Mouse (Mus musculus): ENCODE measurements around the gene Ghsr.
"Not testable (repeated sequence)": the region's sequence is repeated elsewhere in the genome, so short reads cannot be mapped to it uniquely, and the experiment has no call there.

Ghsr gene

DNA sequence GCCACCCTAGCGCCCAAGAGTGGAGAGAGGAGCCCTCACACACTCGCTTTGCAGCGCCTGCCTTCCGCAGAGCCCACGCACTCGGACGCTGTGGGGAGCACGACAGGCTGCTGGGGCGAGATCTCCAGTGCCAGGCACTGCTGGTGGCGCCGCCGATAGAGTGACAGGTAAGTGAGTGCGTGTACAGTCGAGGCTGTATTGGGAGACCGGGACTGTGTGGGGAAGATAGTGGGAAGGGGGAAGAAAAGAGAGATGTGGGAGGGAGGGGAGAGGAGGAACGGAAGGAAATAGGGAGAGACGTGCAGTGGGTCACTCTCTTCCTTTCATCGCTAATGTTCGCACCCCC, at the start of gene Ghsr:
Gene Ghsr (plus strand): TSS at position 76 of the 346 bp plus-strand sequence.
- DNase-seq (ENCODE audit: low spot score in 2 of 2): no peak

GRCm38 (mm10) chr3:27322591-27322990, 48.6 kb upstream of the Ghsr start:
- DNase-seq (ENCODE audit: low spot score in 2 of 2): no peak

DNA sequence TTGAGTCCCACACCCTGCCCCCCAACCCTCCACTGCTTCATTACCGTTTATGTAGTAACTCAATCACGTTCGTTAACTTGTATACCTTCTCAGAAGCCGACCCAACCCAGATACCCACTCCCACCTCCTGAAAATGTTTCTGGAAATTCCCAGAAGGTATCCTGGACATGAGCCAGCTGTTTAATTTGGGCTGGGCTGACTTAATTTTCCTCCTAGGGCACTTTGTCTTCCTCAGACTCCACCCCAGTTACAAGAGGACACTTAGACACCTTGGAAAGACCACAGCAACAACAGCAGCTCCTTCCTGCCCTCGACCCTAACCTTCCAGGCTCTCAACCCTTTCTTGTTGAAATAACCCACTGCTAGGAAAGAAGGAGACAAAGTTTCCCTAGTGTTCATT, 47.6 kb upstream of the Ghsr start:
- no peak for DNase-seq (ENCODE audit: low spot score in 2 of 2)

DNA sequence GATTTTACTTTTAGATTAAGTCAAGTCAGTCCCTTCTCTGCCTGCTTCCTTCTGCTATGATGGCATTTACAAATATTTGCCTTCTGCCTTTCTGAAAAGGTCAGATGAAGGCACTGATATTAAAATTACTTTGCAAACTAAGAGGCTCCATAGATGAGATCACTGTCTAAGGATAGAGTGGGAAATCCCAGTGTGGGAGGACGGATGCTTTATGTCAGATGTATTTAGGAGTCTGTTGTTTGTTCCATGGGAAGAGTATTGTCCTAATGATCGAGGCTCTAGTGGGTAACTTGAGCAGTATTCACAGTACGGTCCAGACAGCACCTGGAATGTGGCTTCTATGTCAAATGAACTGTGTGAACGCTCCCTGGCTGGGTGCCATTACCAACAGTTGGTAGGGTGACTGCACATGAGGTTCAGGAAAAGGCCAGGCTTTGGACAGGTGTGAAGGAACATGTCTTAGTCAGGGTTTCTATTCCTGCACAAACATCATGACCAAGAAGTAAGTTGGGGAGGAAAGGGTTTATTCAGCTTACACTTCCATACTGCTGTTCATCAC, 44.4 kb upstream of the Ghsr start:
- no peak for DNase-seq (ENCODE audit: low spot score in 2 of 2)

DNA sequence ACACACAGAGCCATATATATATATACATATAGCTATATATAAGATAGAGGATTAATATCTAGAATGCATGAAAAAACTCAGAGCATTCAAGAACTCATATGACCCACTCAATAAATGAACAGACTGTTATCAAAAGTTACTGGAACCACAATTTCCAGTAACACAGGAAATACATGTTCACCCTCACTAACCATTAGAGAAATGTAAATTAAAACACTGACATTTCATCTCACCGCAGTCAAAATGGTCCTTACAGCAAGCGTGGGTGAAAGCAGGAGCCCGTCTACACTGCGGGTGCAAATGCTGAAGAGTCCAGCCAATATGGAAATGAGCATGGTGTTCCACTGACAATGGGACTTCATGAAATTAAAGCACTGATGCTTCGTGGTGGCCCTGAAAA, 40.4 kb upstream of the Ghsr start:
- DNase-seq (ENCODE audit: low spot score in 2 of 2): no peak

- no peak for DNase-seq (ENCODE audit: low spot score in 2 of 2)
These were observed 32.7 kb upstream of the Ghsr start for GRCm38 (mm10) chr3:27338437-27338836.

GRCm38 (mm10) chr3:27338887-27339286, 32.3 kb upstream of the Ghsr start:
- DNase-seq (ENCODE audit: low spot score in 2 of 2): no peak

- no peak for DNase-seq (ENCODE audit: low spot score in 2 of 2)
These were observed 30.4 kb upstream of the Ghsr start for GRCm38 (mm10) chr3:27340757-27341156.

DNA sequence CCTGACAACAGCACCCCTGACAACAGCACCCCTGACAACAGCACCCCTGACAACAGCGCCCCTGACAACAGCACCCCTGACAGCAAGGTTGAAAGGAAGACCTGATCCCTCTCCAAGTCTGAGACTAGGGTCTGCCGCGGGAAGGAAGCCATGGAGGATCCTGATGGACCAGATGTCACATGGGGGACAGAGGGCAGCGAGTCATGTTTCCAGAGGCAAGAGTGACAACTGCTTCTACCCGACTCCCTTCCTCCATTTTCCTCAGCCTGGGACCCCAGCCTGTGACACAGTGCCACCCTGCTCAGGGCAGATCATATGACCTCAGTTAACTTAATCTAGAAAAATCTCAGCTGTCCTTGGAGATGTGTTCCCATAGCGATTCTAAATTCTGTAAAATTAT, 28.7 kb upstream of the Ghsr start:
- DNase-seq (ENCODE audit: low spot score in 2 of 2): no peak

DNA sequence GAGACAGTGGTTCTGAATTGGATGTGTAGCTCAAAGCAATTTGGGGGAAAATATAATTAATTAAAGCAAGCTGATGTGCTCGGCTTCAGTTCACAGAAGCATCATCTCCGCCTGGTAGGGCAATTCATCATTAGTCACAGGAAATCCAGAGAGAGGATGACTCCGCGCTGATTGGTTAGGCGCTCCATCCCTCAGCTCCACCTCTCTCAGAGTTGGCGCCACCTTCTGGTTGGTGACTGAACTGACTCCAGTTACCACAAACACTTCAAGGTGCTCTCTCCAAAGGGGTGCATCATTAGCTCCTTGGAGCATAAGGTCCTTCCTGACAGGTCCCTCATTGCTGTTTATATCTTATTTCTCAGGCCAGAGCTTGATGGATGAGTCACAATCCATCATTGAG, 25.6 kb upstream of the Ghsr start:
- DNase-seq (ENCODE audit: low spot score in 2 of 2): peak in 1 of 2 experiments; percentile 7

- DNase-seq (ENCODE audit: low spot score in 2 of 2): no peak
These were observed 22.7 kb upstream of the Ghsr start for GRCm38 (mm10) chr3:27348462-27348861.

DNA sequence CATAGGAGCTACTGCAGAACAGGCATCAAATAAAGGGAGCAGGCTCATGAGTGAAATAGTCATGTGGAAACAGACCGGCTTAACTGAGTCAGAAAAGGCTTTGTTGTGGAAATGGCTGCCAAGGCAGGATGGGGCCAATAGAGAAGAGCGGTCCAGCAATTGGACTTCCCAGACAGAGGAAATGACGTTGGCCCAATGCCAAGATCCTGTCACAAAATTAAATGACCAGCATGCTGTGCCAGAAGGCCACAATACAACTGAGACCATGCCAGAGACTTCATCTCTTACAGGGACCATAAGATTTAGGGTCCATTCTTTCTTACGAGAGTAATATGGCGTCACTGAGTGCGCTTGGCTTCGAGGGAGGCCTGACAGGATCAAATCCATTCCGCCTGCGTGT, 20.0 kb upstream of the Ghsr start:
- no peak for DNase-seq (ENCODE audit: low spot score in 2 of 2)

GRCm38 (mm10) chr3:27359100-27359720, 11.9 kb upstream of the Ghsr start:
- DNase-seq (ENCODE audit: low spot score in 2 of 2): no peak

DNA sequence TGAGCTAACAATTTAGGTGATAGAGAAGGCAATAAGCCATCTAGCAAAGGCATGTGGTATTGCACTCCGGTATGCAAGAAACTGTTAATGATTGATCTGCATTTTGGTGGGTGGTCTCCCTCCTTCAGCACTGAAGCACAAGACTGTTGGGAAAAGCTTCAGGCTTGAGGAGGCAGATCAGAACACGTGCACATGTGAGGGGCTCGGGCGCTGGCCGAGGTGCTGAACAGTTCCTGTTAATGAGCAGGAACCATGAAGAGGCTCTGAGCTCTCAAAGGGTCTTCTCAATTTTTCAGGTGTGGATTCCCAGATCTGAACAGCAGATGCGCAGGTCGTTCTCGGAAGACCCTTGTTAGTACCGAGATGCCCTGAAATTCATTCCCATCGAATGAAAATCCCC, 1.0 kb upstream of the Ghsr start:
- DNase-seq (ENCODE audit: low spot score in 2 of 2): no peak

DNA sequence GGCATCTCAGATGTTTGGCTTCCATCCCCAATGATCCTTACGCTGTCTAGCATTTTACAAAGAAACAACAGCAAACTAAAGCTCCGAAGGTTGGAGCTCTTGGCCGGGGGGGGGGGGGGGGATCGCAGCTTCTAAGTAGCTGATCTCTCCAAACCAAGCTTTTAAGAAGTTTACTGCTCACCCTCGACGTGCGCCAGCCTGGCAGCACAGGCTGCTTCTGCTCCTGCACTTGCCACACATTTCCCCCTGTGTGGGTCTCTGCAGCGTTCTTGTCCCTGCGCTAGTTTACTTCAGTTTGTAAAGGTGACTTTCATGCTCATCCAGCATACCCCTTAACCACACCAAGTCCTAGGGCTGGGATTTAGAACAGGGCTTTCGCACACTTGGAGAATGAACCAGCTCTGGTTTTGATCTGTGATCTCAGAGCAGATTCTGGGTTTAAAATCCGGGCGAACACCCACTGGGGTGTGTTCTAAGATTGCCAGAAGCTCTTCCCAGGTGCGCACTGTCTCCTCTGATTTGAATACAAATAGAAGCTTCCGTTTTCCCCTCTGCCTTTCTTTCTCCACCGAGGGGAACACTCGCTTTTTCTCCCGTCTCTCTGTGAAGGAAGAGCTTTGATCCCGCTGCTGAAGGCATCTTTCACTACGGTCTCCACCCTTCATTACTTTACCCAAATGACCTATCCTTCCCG, 422 bp upstream of the Ghsr start:
- no peak for DNase-seq (ENCODE audit: low spot score in 2 of 2)

DNA sequence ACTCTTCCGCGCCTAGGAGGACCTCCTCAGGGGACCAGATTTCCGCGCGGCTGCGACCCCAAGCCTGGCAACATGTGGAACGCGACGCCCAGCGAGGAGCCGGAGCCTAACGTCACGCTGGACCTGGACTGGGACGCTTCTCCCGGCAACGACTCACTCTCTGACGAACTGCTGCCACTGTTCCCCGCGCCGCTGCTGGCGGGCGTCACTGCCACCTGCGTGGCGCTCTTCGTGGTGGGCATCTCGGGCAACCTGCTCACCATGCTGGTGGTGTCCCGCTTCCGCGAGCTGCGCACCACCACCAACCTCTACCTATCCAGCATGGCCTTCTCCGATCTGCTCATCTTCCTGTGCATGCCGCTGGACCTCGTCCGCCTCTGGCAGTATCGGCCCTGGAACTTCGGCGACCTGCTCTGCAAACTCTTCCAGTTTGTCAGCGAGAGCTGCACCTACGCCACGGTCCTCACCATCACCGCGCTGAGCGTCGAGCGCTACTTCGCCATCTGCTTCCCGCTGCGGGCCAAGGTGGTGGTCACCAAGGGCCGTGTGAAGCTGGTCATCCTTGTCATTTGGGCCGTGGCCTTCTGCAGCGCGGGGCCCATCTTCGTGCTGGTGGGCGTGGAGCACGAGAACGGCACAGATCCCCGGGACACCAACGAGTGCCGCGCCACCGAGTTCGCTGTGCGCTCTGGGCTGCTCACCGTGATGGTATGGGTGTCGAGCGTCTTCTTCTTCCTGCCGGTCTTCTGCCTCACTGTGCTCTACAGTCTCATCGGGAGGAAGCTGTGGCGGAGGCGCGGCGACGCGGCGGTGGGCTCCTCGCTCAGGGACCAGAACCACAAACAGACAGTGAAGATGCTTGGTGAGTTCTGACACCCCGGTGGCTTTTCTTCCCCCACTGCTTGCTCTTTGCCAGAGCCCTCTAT, 837 bp downstream of the Ghsr start:
- DNase-seq (ENCODE audit: low spot score in 2 of 2): no peak

DNA sequence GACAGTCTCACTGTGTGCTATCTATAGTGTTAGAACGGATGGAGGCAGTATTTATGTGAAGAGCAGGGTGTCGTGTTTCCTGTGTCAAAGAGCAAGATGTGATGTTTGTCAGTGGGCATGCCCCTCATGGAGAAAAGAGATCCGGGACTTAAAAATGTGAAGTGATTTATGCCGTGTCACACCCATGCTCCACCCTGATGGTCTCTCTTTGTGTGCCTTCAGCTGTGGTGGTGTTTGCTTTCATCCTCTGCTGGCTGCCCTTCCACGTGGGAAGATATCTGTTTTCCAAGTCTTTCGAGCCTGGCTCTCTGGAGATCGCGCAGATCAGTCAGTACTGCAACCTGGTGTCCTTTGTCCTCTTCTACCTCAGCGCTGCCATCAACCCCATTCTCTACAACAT, 3.2 kb downstream of the Ghsr start:
- no peak for DNase-seq (ENCODE audit: low spot score in 2 of 2)

DNA sequence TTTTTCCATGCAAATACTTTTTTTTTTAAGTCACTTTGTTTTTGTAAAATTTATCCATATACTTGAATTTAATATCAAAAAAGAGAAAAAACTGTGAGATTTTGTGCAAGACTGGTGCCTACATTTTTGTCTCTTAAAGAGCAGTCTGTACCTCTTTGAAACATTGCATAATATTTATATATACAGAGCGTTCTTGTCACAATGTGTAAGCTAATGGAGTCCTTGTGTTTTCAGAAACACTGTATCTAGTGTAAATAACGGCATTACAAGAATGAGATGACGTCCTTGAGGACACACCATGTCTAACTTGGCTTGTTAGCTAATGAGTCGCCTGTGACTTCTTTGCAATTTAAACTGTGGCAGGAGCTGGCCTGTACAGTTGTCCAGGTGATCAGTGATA, 6.8 kb downstream of the Ghsr start:
- DNase-seq (ENCODE audit: low spot score in 2 of 2): no peak

GRCm38 (mm10) chr3:27384836-27385235, 13.7 kb downstream of the Ghsr start:
- no peak for DNase-seq (ENCODE audit: low spot score in 2 of 2)

DNA sequence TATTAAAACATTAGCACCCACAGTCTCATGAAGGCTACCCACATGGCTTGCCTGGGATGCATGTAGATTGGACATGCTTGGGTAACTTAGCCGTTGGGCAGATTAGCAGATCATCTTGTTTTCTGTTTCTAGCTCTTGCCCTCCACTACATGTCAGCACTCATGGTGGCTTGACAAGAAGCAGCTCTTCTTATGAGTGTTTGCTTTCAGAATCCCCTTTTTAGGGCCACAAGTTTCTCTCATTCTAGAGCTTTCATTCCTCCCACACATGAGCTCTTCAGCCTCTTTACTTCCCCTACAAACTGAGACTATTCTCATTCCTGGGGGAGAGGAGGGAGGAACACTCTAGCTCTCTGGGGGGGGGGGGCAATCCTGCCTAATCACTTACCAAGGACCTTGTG, 18.8 kb downstream of the Ghsr start:
- no peak for DNase-seq (ENCODE audit: low spot score in 2 of 2)

GRCm38 (mm10) chr3:27400996-27401395, 29.8 kb downstream of the Ghsr start:
- DNase-seq (ENCODE audit: low spot score in 2 of 2): not testable (repeated sequence)

- DNase-seq (ENCODE audit: low spot score in 2 of 2): no peak
These were observed 35.3 kb downstream of the Ghsr start for GRCm38 (mm10) chr3:27406440-27406839.

All from urinary bladder, adult 18-20 months (tissue).